In genomic region chr5:150485198-150485597, GRCm38 (mm10) we compare ENCODE assay signal across 9 mouse cellular contexts. TPM values are rescaled to one million over a fixed set of nuclear protein-coding genes. Genes with fewer than 3 reads are reported as not detected.
DNase-seq lines count a peak whose midpoint lies in the region; TF ChIP-seq lines count a peak whose summit lies in the region.
"Had no signal": no experiment of that assay in that cellular context is flagged by ENCODE, and none has a peak within 500 bp of the region (broad histone marks: within the 10 kb centered on the region; RNA-seq: fewer than 3 reads in every experiment).

No protein-coding gene starts in this region.

- H3K27ac ChIP-seq in cortical plate, adult 2 months (ENCODE audit: insufficient read depth, low read length), result no peak overlapping the region

- H3K4me3 ChIP-seq in cortical plate, adult 2 months (ENCODE audit: insufficient read depth, low read length), result no peak overlapping the region

- peak; percentile 48 for DNase-seq in gastrocnemius, adult 18-20 months (ENCODE audit: low spot score)
- DNase-seq in gastrocnemius, postnatal 25 days, result no peak
- DNase-seq in A20 (ENCODE audit: low read depth, low spot score), result peak; percentile 41
- DNase-seq in kidney, adult 18-20 months, result peak; percentile 12
- DNase-seq in skeletal muscle tissue, adult 2 months (ENCODE audit: low read depth, low spot score), result peak; percentile 46
- no peak for DNase-seq in layer of hippocampus, adult 8-10 months (ENCODE audit: low spot score in 2 of 2)
- no peak for DNase-seq in cerebellum, adult 9-11 months

- TF ChIP-seq POLR2A in cortical plate, adult 2 months (IDR thresholded peaks at IDR 0.05; ENCODE audit: extremely low read depth, insufficient read depth, low read length), result no peak

- TF ChIP-seq CTCF in cortical plate, adult 2 months (IDR thresholded peaks at IDR 0.05; ENCODE audit: extremely low read depth, insufficient read depth, low read length), result peak; percentile 29; the same call in 1 of the 2 replicates

- H3K4me1 ChIP-seq in cortical plate, adult 2 months (ENCODE audit: control insufficient read depth, insufficient read depth, low read length), result no peaks in the 10 kb centered on the region

RNA-seq across cellular contexts. Expression of gene Zar1l, which starts 32.8 kb away (rescaled TPM):
- total RNA-seq in gastrocnemius, adult 18-20 months (2021), result not detected
- not detected for total RNA-seq in gastrocnemius, postnatal 25 days (2021)
- 0.66 and 1.6 TPM in 2 replicates for polyA plus RNA-seq in cortical plate, adult 2 months (2012; rRNA removed)
- total RNA-seq in layer of hippocampus, adult 8-10 months (2022), result under 1 TPM in 1 of 4 experiments, not detected in 3; 0.43 TPM
- polyA plus RNA-seq: heart, embryonic 16.5 days had no signal

RNA-seq across cellular contexts. Expression of gene Brca2, which starts 37.2 kb away (rescaled TPM):
- 1 to 10 TPM; 1.1 to 1.4 TPM for total RNA-seq in gastrocnemius, adult 18-20 months (2021)
- total RNA-seq in gastrocnemius, postnatal 25 days (2021), result 1 to 10 TPM in 1 of 2 experiments, under 1 TPM in 1; 0.77 to 1.3 TPM
- 6.3 and 7.2 TPM in 2 replicates for polyA plus RNA-seq in cortical plate, adult 2 months (2012; rRNA removed)
- 10 to 100 TPM in 1 of 4 experiments, 1 to 10 TPM in 3; 5.9 to 10.4 (median 6.8) TPM for total RNA-seq in layer of hippocampus, adult 8-10 months (2022)

Comparison
In these comparisons a context has a peak if more than half of its experiments do, and no peak if none do; other contexts are left out.
1. DNase-seq: peak in gastrocnemius, adult 18-20 months (single experiment), A20 (single experiment), kidney, adult 18-20 months (single experiment) and skeletal muscle tissue, adult 2 months (single experiment); none in gastrocnemius, postnatal 25 days (single experiment), layer of hippocampus, adult 8-10 months (0 of 2) and cerebellum, adult 9-11 months (single experiment).